Mouse (Mus musculus): ENCODE results near the gene Galnt7. TPM values are rescaled to one million over a fixed set of nuclear protein-coding genes. Genes with fewer than 3 reads are reported as not detected.
A peak's percentile ranks its signal among the peaks of the same experiment; 100 is the strongest.
"Not testable (repeated sequence)": the region's sequence is repeated elsewhere in the genome, so short reads cannot be mapped to it uniquely, and the experiment has no call there.

The Galnt7 gene
- polyA plus RNA-seq, 1 experiment from 2014 or later: 13.1 TPM

DNA sequence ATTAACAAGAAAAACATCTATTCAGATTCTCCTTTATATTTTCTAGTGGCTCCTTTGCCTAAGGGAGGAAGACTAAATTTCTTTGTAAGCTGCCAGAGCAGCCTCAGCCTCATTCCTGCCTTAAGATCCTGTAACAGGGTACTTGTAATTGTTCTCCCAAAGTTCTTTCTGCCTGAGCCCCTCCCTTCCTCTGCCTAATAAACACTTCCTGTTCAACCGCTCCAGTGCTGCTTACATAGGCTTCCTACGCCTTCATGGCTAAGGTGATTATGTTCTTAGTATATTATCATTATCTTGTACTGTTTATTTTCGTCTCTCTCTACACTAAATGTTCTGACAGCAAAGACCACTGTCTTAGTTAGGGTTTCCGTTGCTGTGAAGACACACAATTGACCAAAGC lies 144.2 kb downstream of the Galnt7 start:
- Histone ChIP-seq H3K4me3 (no peak overlapping the region), H3K36me3 (no peaks in the 10 kb centered on the region), H3K9ac (no peak overlapping the region), H3K9me3 (no peaks in the 10 kb centered on the region), H3K27me3 (no peaks in the 10 kb centered on the region), H3K4me1 (no peaks in the 10 kb centered on the region; the same call in 1 of the 2 replicates), H3K27ac (no peak overlapping the region), H3K4me2 (no peak overlapping the region)
- ATAC-seq (ENCODE audit: insufficient number of reproducible peaks, low FRiP score, low TSS enrichment, low read depth): no peak
- whole genome bisulfite sequencing: 72% methylated on average over 4 of the region's 4 CpGs

DNA sequence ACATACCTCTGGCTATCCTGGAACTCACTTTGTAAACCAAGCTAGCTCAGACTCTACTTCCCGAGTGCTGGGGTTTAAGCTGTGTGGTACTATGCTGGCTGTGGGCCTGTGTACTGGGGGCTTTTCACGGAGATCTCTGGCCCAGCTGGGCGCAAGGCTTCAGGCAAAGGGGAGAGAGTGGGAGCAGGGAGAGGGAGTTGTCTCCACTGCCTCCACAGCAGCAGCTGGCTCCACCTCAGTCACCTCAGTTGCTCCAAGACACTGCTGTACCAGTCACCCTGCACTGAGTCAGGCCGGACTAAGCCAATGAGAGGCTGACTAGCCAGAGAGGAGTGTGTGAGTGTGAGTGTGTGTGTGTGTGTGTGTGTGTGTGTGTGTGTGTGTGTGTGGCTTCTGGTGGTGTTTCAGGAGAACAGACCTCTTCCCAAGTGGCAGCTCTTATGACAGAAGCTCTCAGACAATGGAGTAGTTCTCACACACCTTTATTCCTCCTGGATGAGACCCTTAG lies 145.2 kb downstream of the Galnt7 start:
- H3K27me3 ChIP-seq: no peaks in the 10 kb centered on the region
- no peaks in the 10 kb centered on the region; the same call in 1 of the 2 replicates for H3K4me1 ChIP-seq
- 89% methylated on average over 4 of the region's 4 CpGs for WGBS

GRCm38 (mm10) chr8:57505500-57505899 lies 147.3 kb downstream of the Galnt7 start:
- not testable (repeated sequence) for H3K36me3 ChIP-seq; H3K9me3 ChIP-seq; H3K9ac ChIP-seq; H3K27ac ChIP-seq; H3K4me1 ChIP-seq; ATAC-seq (ENCODE audit: insufficient number of reproducible peaks, low FRiP score, low TSS enrichment, low read depth); H3K27me3 ChIP-seq; H3K4me3 ChIP-seq; H3K4me2 ChIP-seq
- WGBS: 84% methylated on average over 1 of the region's 1 CpGs

More for the DNA sequence above, 145.2 kb downstream of the Galnt7 start:
- Histone ChIP-seq H3K27ac (no peak overlapping the region), H3K4me2 (no peak overlapping the region), H3K9me3 (no peaks in the 10 kb centered on the region), H3K4me3 (no peak overlapping the region), H3K36me3 (no peaks in the 10 kb centered on the region), H3K9ac (no peak overlapping the region)
- ATAC-seq (ENCODE audit: insufficient number of reproducible peaks, low FRiP score, low TSS enrichment, low read depth): no peak

- H3K4me3 ChIP-seq: no peak overlapping the region
- no peak overlapping the region for H3K27ac ChIP-seq
- H3K27me3 ChIP-seq: no peaks in the 10 kb centered on the region
- no peak overlapping the region for H3K9ac ChIP-seq
- H3K4me2 ChIP-seq: no peak overlapping the region
- H3K36me3 ChIP-seq: no peaks in the 10 kb centered on the region
- ATAC-seq (ENCODE audit: insufficient number of reproducible peaks, low FRiP score, low TSS enrichment, low read depth): no peak
- H3K9me3 ChIP-seq: no peaks in the 10 kb centered on the region
- 47% methylated on average over 5 of the region's 5 CpGs for WGBS
- H3K4me1 ChIP-seq: peaks cover 7% of the 10 kb centered on the region
Measured at GRCm38 (mm10) chr8:57503641-57504040, 149.2 kb downstream of the Galnt7 start.

DNA sequence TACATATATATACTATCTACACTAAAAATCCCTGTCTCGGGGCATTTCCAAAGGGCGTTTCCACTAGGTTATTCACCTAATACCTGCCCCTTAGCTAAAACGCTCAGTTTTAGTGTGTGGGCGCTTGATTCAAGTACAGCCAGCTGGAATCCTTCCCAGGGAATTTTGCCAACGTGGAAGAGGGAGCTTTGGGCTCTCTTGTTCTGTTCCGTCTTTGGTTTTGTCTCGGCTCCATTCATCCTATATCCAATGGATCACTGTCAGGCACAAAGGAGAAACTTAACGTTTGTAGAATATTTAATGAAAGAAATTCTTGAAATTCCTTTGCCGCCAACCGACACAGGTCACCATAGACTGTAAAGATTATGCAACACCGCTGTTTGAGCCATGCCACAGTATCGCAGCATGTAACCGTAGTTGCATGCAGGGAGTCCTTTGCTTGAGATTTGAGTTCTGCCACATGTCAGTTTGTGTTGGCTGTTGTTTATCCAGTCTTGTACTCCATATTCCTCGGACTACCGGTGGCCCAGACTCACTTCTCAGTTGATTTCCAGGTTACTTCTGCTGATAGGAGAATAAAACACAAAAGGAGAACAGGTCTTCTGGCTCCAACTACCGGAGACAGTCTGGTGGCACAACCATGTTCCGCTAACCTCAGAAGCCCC lies 153.9 kb downstream of the Galnt7 start:
- Histone ChIP-seq H3K4me2 (peak overlapping the region; percentile 14; the same call in 1 of the 2 replicates), H3K27me3 (no peaks in the 10 kb centered on the region), H3K4me3 (no peak overlapping the region), H3K36me3 (no peaks in the 10 kb centered on the region), H3K9ac (no peak overlapping the region), H3K4me1 (peaks cover 10% of the 10 kb centered on the region), H3K27ac (no peak overlapping the region), H3K9me3 (no peaks in the 10 kb centered on the region)
- 39% methylated on average over 17 of the region's 17 CpGs for WGBS
- ATAC-seq (ENCODE audit: insufficient number of reproducible peaks, low FRiP score, low TSS enrichment, low read depth): no peak

DNA sequence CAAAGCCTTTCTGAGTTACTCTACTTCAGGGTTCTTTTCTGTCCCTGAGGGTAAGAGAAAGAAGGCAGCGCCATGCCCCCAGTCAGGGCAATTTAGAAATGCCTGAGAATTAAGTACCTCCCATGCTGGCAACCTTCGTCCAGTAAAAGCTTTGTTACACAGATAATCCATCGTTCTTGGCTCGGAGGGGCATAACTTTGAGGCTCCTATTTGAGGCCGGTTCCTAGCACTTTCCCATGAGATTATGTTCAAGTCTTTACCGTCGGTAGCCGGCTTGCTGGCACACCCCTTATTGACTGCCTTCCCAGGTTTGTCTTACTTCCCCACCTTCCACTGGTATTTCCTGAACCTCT lies 154.4 kb downstream of the Galnt7 start:
- H3K4me3 ChIP-seq: no peak overlapping the region
- H3K27ac ChIP-seq: no peak overlapping the region
- H3K9me3 ChIP-seq: no peaks in the 10 kb centered on the region
- H3K4me2 ChIP-seq: peak overlapping the region; percentile 14; the same call in 1 of the 2 replicates
- no peak for ATAC-seq (ENCODE audit: insufficient number of reproducible peaks, low FRiP score, low TSS enrichment, low read depth)
- WGBS: 38% methylated on average over 8 of the region's 8 CpGs
- H3K9ac ChIP-seq: no peak overlapping the region
- H3K27me3 ChIP-seq: no peaks in the 10 kb centered on the region
- H3K4me1 ChIP-seq: peaks cover 10% of the 10 kb centered on the region
- H3K36me3 ChIP-seq: no peaks in the 10 kb centered on the region

DNA sequence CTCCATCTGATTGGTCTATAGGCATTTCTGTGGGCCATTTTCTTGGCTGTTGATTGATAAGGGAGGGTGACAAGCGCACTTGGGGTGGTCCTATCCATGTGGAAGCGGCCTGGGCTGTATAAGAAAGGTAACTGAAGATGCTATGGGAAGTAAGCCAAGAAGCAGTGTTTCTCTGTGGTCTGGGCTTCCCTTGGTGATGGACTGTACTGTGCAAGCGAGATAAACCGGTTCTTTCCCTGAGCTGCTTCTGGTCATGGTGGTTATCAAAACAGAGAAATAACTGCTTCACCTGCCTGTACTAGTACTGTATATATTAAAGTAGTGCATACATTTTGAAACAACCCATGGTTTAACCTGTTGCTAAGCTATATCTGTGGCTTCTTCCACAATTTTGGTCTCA lies 161.0 kb downstream of the Galnt7 start:
- H3K36me3 ChIP-seq: no peaks in the 10 kb centered on the region
- H3K4me2 ChIP-seq: no peak overlapping the region
- H3K27me3 ChIP-seq: no peaks in the 10 kb centered on the region
- H3K4me3 ChIP-seq: no peak overlapping the region
- no peaks in the 10 kb centered on the region for H3K9me3 ChIP-seq
- no peak overlapping the region for H3K9ac ChIP-seq
- no peak for ATAC-seq (ENCODE audit: insufficient number of reproducible peaks, low FRiP score, low TSS enrichment, low read depth)
- no peaks in the 10 kb centered on the region for H3K4me1 ChIP-seq
- no peak overlapping the region for H3K27ac ChIP-seq
- 89% methylated on average over 4 of the region's 4 CpGs for WGBS

DNA sequence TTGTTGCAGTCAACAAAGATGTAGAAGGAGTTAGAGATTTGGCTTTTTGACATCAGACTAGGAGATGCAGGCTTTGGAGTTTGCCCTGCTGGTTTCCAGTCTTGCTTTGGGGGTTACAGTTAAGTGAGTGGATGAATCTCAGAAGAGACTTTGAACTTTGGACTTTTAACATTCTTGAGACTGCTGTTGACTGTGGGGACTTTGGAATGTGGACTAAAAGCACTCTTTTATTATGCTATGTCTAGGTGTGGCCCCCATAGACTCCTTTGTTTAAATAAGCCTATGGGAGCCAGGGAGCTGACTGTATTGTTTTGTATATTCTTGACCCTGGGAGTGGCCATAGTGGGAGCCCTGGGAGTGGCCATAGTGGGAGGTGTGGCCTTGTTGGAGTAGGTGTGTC lies 162.9 kb downstream of the Galnt7 start:
- no peak overlapping the region for H3K27ac ChIP-seq
- no peaks in the 10 kb centered on the region for H3K27me3 ChIP-seq
- no peaks in the 10 kb centered on the region for H3K36me3 ChIP-seq
- no peak overlapping the region for H3K4me2 ChIP-seq
- H3K4me1 ChIP-seq: peaks cover 6% of the 10 kb centered on the region
- no peaks in the 10 kb centered on the region for H3K9me3 ChIP-seq
- no peak overlapping the region for H3K4me3 ChIP-seq
- no peak overlapping the region for H3K9ac ChIP-seq
- ATAC-seq (ENCODE audit: insufficient number of reproducible peaks, low FRiP score, low TSS enrichment, low read depth): no peak

- ATAC-seq (ENCODE audit: insufficient number of reproducible peaks, low FRiP score, low TSS enrichment, low read depth): no peak
- H3K36me3 ChIP-seq: no peaks in the 10 kb centered on the region
- no peaks in the 10 kb centered on the region for H3K27me3 ChIP-seq
- no peak overlapping the region for H3K4me2 ChIP-seq
- no peaks in the 10 kb centered on the region for H3K9me3 ChIP-seq
- no peak overlapping the region for H3K27ac ChIP-seq
- 97% methylated on average over 1 of the region's 1 CpGs for WGBS
- H3K9ac ChIP-seq: no peak overlapping the region
- peaks cover 6% of the 10 kb centered on the region for H3K4me1 ChIP-seq
- no peak overlapping the region for H3K4me3 ChIP-seq
Measured at GRCm38 (mm10) chr8:57489366-57489765, 163.5 kb downstream of the Galnt7 start.

- H3K4me1 ChIP-seq: peaks cover 6% of the 10 kb centered on the region
- under 1% methylated on average over 25 of the region's 25 CpGs for WGBS
- H3K9ac ChIP-seq: peak overlapping the region; percentile 48
- no peaks in the 10 kb centered on the region for H3K36me3 ChIP-seq
- H3K27me3 ChIP-seq: no peaks in the 10 kb centered on the region
- H3K4me3 ChIP-seq: peak overlapping the region; percentile 82
- peak overlapping the region; percentile 96 for H3K27ac ChIP-seq
- no peaks in the 10 kb centered on the region for H3K9me3 ChIP-seq
- H3K4me2 ChIP-seq: peak overlapping the region; percentile 84
- ATAC-seq (ENCODE audit: insufficient number of reproducible peaks, low FRiP score, low TSS enrichment, low read depth): no peak
Measured at GRCm38 (mm10) chr8:57488312-57488765, 164.5 kb downstream of the Galnt7 start.

DNA sequence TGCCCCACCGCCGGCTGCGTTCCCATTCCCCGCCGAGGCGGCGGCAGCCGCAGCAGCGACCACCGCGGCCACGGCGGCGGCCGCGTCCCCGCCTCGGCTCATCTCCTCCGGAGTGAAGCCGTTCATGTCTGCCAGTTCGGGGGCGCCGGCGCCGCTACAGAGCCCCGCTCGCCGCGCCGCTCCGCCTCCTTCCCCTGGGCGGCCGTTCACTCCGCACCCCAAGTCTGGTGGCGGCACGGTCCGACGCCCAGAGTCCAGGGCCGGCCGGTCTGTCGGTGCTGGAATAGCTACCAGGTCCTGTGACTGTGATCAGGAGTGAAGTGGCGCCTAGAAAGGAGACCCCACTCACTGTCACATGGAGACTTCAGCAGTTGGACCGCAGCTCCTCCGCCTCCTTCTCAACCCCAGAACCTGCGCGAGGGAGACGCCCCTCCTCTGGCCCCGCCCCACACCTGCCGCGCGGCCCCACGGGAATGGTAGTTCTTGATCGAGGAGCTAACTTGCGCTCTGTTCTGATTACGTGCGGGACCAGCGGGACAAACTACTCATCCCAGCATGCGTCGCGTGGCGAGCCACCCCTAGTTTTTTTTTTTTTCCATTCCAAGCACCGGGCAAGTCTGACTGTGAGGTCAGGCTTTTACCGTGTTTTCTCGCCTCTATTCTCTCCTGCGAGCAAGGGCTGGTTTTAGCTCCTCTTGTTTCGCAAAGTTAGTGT lies 165.2 kb downstream of the Galnt7 start, which contains the start of gene Sap30:
Gene Sap30 (minus strand): TSS at position 420 of the 715 bp plus-strand sequence.
- ATAC-seq (ENCODE audit: insufficient number of reproducible peaks, low FRiP score, low TSS enrichment, low read depth): peak; percentile 97
- no peaks in the 10 kb centered on the region for H3K27me3 ChIP-seq
- H3K27ac ChIP-seq: peak within 1 kb of the TSS; percentile 96
- peaks cover 6% of the 10 kb centered on the region for H3K4me1 ChIP-seq
- peak within 1 kb of the TSS; percentile 82 for H3K4me3 ChIP-seq
- under 1% methylated on average over 66 of the region's 66 CpGs for WGBS
- H3K9me3 ChIP-seq: no peaks in the 10 kb centered on the region
- H3K9ac ChIP-seq: peak within 1 kb of the TSS; percentile 81
- no peaks in the 10 kb centered on the region for H3K36me3 ChIP-seq
- peak within 1 kb of the TSS; percentile 84 for H3K4me2 ChIP-seq
